Mouse (Mus musculus): ENCODE data around the gene Nek8. TPM values are rescaled to one million over a fixed set of nuclear protein-coding genes. Genes with fewer than 3 reads are reported as not detected.
"Not testable (repeated sequence)": the region's sequence is repeated elsewhere in the genome, so short reads cannot be mapped to it uniquely, and the experiment has no call there.

The Nek8 gene
- polyA plus RNA-seq, 1 experiment from 2014 or later = 6.4 TPM

DNA sequence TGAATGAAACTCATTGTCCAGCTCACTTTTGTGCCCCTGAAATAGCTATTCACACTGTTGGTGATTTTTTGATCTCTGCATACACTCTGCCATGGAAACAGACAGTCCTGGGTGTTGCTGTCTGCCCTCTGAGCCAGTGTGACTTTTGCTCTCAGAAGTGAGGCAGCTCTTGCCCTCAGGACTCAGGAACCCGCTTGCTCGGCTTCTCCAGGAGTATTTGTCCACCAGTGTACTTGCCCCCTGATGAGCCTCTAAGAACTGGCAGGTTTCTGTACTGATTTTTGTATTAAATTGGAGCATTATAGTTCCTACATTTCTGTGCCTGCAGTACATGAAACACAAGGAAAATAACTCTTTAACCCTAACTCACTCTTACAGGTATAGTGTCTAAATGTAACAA, 33.0 kb downstream of the Nek8 start:
- 87% methylated on average over 2 of the region's 2 CpGs for WGBS
- no peak overlapping the region for H3K4me2 ChIP-seq
- H3K4me1 ChIP-seq (ENCODE audit: control insufficient read depth, insufficient read depth, low read length) = no peaks in the 10 kb centered on the region
- no peak for ATAC-seq (ENCODE audit: low FRiP score)
- no peak for DNase-seq (ENCODE audit: low spot score, missing footprints)
- H3K4me3 ChIP-seq (ENCODE audit: low read depth, low read length) = no peak overlapping the region
- H3K27me3 ChIP-seq (ENCODE audit: control insufficient read depth, insufficient read depth, low read length) = no peaks in the 10 kb centered on the region
- no peak overlapping the region for H3K27ac ChIP-seq (ENCODE audit: low read depth, low read length)
- H3K9me3 ChIP-seq (ENCODE audit: control insufficient read depth, low read length) = no peaks in the 10 kb centered on the region
- peaks cover 2% of the 10 kb centered on the region; the same call in 1 of the 2 replicates for H3K36me3 ChIP-seq (ENCODE audit: control insufficient read depth, insufficient read depth, low read length)
- no peak overlapping the region for H3K9ac ChIP-seq (ENCODE audit: low read length)

DNA sequence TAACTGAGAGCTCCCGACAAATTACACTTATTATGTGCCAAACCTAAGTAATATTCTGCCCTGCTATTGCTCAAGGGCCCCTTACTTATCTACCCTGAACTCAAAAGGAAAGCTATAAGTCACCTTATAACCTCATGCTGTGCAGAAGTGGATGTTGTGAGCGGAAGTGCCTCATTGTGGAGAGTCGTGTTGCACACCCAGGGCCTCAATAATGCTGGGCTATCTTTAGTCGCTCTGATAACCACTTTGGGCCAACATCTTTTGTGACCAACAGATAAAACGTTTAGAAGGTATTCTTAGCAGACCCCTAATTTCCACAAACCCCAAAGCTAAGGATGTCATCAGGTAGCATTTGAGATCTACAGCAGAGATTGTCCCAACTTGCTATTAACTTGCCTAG, 35.8 kb downstream of the Nek8 start:
- Histone ChIP-seq H3K36me3 (ENCODE audit: control insufficient read depth, insufficient read depth, low read length) (no peaks in the 10 kb centered on the region), H3K27ac (ENCODE audit: low read depth, low read length) (no peak overlapping the region), H3K4me1 (ENCODE audit: control insufficient read depth, insufficient read depth, low read length) (no peaks in the 10 kb centered on the region), H3K4me2 (no peak overlapping the region), H3K4me3 (ENCODE audit: low read depth, low read length) (no peak overlapping the region), H3K9ac (ENCODE audit: low read length) (no peak overlapping the region), H3K27me3 (ENCODE audit: control insufficient read depth, insufficient read depth, low read length) (no peaks in the 10 kb centered on the region), H3K9me3 (ENCODE audit: control insufficient read depth, low read length) (no peaks in the 10 kb centered on the region)
- 87% methylated on average over 5 of the region's 5 CpGs for WGBS
- ATAC-seq (ENCODE audit: low FRiP score) (no peak), DNase-seq (ENCODE audit: low spot score, missing footprints) (no peak)

DNA sequence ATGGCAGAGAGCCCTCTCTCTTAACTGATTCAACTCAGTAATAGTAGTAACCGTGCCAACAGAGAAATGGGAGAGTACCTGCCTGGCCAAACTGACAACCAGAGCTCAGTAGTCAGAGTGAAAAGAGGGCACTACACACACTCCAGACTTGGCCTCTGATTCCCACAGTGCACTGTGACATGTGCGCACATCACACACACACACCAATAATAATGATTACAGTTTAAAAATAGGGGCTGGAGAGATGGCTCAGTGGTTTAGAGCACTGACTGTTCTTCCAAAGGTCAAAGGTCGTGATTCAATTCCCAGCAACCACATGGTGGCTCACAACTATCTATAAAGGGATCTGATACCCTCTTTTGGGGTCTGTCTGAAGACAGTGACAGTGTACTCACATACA, 38.5 kb downstream of the Nek8 start:
- WGBS = 89% methylated on average over 3 of the region's 3 CpGs
- ATAC-seq (ENCODE audit: low FRiP score) (no peak), DNase-seq (ENCODE audit: low spot score, missing footprints) (no peak)

DNA sequence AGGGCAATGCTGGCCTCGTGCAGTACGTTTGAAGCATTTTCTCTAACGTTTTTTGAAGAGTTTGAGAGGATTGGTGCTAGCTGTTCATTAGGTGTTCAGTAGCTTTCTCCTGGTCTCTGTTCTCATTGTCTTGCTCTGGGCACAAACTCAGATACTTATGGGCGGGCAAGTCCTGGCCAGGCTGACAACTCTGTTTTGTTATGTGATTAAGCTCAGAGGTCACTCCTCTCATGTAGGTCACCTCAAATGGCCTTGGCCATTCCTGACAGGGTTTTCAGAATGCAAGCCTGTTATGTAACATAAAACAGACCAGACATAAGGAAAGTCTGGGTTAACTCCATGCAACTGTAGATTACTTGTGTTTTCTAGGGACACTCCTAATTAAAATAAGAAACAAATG, 38.9 kb downstream of the Nek8 start:
- Histone ChIP-seq H3K4me2 (no peak overlapping the region), H3K27ac (ENCODE audit: low read depth, low read length) (no peak overlapping the region), H3K27me3 (ENCODE audit: control insufficient read depth, insufficient read depth, low read length) (no peaks in the 10 kb centered on the region), H3K9ac (ENCODE audit: low read length) (no peak overlapping the region), H3K4me3 (ENCODE audit: low read depth, low read length) (no peak overlapping the region), H3K9me3 (ENCODE audit: control insufficient read depth, low read length) (no peaks in the 10 kb centered on the region), H3K36me3 (ENCODE audit: control insufficient read depth, insufficient read depth, low read length) (no peaks in the 10 kb centered on the region), H3K4me1 (ENCODE audit: control insufficient read depth, insufficient read depth, low read length) (no peaks in the 10 kb centered on the region)
- DNase-seq (ENCODE audit: low spot score, missing footprints) (no peak), ATAC-seq (ENCODE audit: low FRiP score) (no peak)
- WGBS = 75% methylated on average over 4 of the region's 4 CpGs

More for the DNA sequence above, 38.5 kb downstream of the Nek8 start:
- H3K9me3 ChIP-seq (ENCODE audit: control insufficient read depth, low read length) = no peaks in the 10 kb centered on the region
- H3K27ac ChIP-seq (ENCODE audit: low read depth, low read length) = no peak overlapping the region
- H3K4me2 ChIP-seq = no peak overlapping the region
- no peak overlapping the region for H3K9ac ChIP-seq (ENCODE audit: low read length)
- no peaks in the 10 kb centered on the region for H3K4me1 ChIP-seq (ENCODE audit: control insufficient read depth, insufficient read depth, low read length)
- H3K4me3 ChIP-seq (ENCODE audit: low read depth, low read length) = no peak overlapping the region
- H3K36me3 ChIP-seq (ENCODE audit: control insufficient read depth, insufficient read depth, low read length) = no peaks in the 10 kb centered on the region
- H3K27me3 ChIP-seq (ENCODE audit: control insufficient read depth, insufficient read depth, low read length) = no peaks in the 10 kb centered on the region

DNA sequence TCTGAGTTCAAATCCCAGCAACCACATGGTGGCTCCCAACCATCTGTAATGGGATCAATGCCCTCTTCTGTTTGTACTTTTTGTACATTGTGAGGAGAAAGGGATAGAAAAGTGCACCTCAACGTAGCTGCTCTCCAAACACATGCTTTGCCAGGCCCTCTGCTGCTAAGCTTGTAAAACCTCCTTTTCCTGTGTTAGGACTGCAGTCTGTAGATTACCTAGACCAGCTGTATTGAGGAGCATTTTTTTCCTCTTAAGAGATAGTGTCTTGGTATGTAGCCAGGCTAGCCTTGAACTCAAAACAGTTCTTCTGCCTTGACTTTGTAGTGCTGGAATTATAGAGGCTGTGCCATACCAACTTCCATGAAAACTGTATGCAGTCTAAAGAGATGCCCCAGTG, 40.3 kb downstream of the Nek8 start:
- WGBS = 68% methylated on average over 1 of the region's 1 CpGs
- H3K27me3 ChIP-seq (ENCODE audit: control insufficient read depth, insufficient read depth, low read length) = no peaks in the 10 kb centered on the region
- H3K4me3 ChIP-seq (ENCODE audit: low read depth, low read length) = no peak overlapping the region
- H3K36me3 ChIP-seq (ENCODE audit: control insufficient read depth, insufficient read depth, low read length) = no peaks in the 10 kb centered on the region
- H3K4me2 ChIP-seq = no peak overlapping the region
- H3K4me1 ChIP-seq (ENCODE audit: control insufficient read depth, insufficient read depth, low read length) = no peaks in the 10 kb centered on the region
- H3K9me3 ChIP-seq (ENCODE audit: control insufficient read depth, low read length) = no peaks in the 10 kb centered on the region
- no peak overlapping the region for H3K27ac ChIP-seq (ENCODE audit: low read depth, low read length)
- ATAC-seq (ENCODE audit: low FRiP score) (no peak), DNase-seq (ENCODE audit: low spot score, missing footprints) (no peak)
- no peak overlapping the region for H3K9ac ChIP-seq (ENCODE audit: low read length)

DNA sequence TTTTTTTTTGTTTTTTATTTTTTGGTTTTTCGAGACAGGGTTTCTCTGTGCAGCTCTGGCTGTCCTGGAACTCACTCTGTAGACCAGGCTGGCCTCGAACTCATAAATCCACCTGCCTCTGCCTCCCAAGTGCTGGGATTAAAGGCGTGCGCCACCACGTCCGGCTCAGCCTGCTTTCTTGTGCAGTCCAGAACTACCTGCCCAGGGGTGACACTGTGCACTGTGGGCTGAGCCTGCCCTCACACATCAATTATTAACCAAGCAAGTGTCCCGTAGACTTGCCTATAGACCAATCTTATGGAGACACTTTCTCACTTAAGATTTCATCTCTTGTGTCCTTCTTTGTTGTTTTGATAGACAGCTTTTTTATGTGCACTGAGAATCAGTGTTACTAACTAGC, 41.2 kb downstream of the Nek8 start:
- not testable (repeated sequence) for H3K4me2 ChIP-seq; H3K27ac ChIP-seq (ENCODE audit: low read depth, low read length); H3K9ac ChIP-seq (ENCODE audit: low read length); H3K4me3 ChIP-seq (ENCODE audit: low read depth, low read length); H3K36me3 ChIP-seq (ENCODE audit: control insufficient read depth, insufficient read depth, low read length); H3K27me3 ChIP-seq (ENCODE audit: control insufficient read depth, insufficient read depth, low read length); H3K9me3 ChIP-seq (ENCODE audit: control insufficient read depth, low read length); DNase-seq (ENCODE audit: low spot score, missing footprints); H3K4me1 ChIP-seq (ENCODE audit: control insufficient read depth, insufficient read depth, low read length); ATAC-seq (ENCODE audit: low FRiP score)
- 92% methylated on average over 7 of the region's 7 CpGs for WGBS

DNA sequence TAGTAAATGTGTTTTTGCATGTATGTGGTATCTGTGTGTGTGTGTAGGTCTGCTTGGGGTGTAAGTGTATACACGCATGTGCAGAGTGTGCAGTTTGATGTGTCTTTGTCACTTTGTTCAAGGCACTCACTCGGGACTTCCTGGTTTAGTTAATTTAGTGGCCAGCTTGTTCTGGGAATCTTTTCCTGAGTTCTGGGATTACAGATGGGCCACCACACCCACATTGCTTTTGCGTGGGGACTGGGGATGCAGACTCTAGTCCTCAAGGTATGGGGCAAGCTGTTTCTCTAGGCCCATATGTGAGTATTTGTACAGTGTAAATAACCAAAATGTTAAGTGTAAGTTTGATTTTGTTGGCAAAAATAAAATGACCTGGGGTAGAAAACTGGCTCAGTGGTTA, 42.1 kb downstream of the Nek8 start:
- H3K9ac ChIP-seq (ENCODE audit: low read length) = no peak overlapping the region
- no peaks in the 10 kb centered on the region for H3K36me3 ChIP-seq (ENCODE audit: control insufficient read depth, insufficient read depth, low read length)
- no peak overlapping the region for H3K4me2 ChIP-seq
- H3K27ac ChIP-seq (ENCODE audit: low read depth, low read length) = no peak overlapping the region
- H3K4me3 ChIP-seq (ENCODE audit: low read depth, low read length) = no peak overlapping the region
- 95% methylated on average over 3 of the region's 3 CpGs for WGBS
- no peaks in the 10 kb centered on the region for H3K9me3 ChIP-seq (ENCODE audit: control insufficient read depth, low read length)
- no peaks in the 10 kb centered on the region for H3K27me3 ChIP-seq (ENCODE audit: control insufficient read depth, insufficient read depth, low read length)
- no peak for ATAC-seq (ENCODE audit: low FRiP score)
- DNase-seq (ENCODE audit: low spot score, missing footprints) = no peak
- no peaks in the 10 kb centered on the region for H3K4me1 ChIP-seq (ENCODE audit: control insufficient read depth, insufficient read depth, low read length)

DNA sequence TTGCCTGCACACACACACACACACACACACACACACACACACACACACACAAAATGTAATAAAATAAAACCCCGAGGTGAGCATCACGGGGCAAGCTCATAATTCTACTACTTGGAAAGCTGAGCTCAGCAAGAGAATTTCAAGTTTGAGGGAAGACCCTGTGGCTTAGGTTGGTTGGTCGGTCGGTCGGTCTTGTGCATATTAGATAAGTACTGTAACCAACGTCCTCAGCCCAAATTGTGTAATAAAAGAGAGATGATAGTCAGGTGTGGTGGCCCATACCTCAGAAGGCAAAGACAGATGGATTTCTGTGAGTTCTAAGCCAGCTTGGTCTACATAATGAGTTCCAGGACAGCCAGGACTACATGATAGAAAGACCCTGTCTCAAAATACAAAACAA, 42.6 kb downstream of the Nek8 start:
- H3K4me2 ChIP-seq = no peak overlapping the region
- H3K36me3 ChIP-seq (ENCODE audit: control insufficient read depth, insufficient read depth, low read length) = no peaks in the 10 kb centered on the region
- 90% methylated on average over 6 of the region's 6 CpGs for WGBS
- no peak overlapping the region for H3K9ac ChIP-seq (ENCODE audit: low read length)
- no peaks in the 10 kb centered on the region for H3K4me1 ChIP-seq (ENCODE audit: control insufficient read depth, insufficient read depth, low read length)
- H3K27ac ChIP-seq (ENCODE audit: low read depth, low read length) = no peak overlapping the region
- no peak for ATAC-seq (ENCODE audit: low FRiP score)
- no peaks in the 10 kb centered on the region for H3K9me3 ChIP-seq (ENCODE audit: control insufficient read depth, low read length)
- H3K27me3 ChIP-seq (ENCODE audit: control insufficient read depth, insufficient read depth, low read length) = no peaks in the 10 kb centered on the region
- H3K4me3 ChIP-seq (ENCODE audit: low read depth, low read length) = no peak overlapping the region
- DNase-seq (ENCODE audit: low spot score, missing footprints) = no peak

DNA sequence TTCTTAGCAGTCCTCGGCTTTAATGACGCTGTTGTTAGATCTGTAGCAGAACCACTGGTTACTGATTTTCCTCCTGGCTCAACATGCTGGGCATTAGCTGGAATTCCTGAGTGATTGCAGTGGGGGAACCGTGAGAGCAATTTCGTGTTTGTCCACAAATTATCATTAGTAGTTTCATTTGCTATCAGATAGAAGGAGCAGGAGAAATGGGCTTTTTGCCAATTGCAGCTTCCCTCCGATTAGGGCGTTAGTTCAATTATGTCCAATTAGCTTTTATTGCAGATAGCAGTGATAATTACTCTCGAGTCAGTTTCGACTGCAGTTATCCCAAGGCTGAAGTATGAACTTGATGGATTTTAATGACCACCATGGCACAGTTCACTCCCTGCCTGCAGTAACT, 47.0 kb downstream of the Nek8 start:
- DNase-seq (ENCODE audit: low spot score, missing footprints) (no peak), ATAC-seq (ENCODE audit: low FRiP score) (no peak)
- Histone ChIP-seq H3K9me3 (ENCODE audit: control insufficient read depth, low read length) (no peaks in the 10 kb centered on the region), H3K27me3 (ENCODE audit: control insufficient read depth, insufficient read depth, low read length) (no peaks in the 10 kb centered on the region), H3K4me1 (ENCODE audit: control insufficient read depth, insufficient read depth, low read length) (no peaks in the 10 kb centered on the region), H3K4me2 (no peak overlapping the region), H3K4me3 (ENCODE audit: low read depth, low read length) (no peak overlapping the region), H3K27ac (ENCODE audit: low read depth, low read length) (no peak overlapping the region), H3K9ac (ENCODE audit: low read length) (no peak overlapping the region), H3K36me3 (ENCODE audit: control insufficient read depth, insufficient read depth, low read length) (no peaks in the 10 kb centered on the region)
- 93% methylated on average over 8 of the region's 8 CpGs for WGBS

DNA sequence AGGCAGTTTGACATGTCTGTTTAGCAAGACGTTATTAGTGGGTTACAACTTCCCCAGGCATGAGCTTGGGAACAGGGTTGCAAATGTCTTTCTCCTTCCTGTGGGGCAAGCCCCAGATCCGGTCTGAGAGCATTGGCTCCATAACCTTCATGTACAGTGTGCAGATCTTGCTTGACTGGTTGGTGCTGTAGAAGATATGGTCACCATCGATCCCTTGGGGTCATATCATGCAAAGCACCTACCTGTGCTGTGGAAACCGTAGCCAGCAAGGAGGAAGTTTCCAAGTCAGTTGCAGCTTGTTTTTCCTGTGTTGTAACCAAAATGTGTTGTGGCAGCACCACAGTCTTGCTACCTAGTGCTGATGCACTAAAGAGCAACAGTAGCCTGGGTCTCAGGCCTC, 49.7 kb downstream of the Nek8 start:
- DNase-seq (ENCODE audit: low spot score, missing footprints) (no peak), ATAC-seq (ENCODE audit: low FRiP score) (no peak)
- no peak overlapping the region for H3K4me3 ChIP-seq (ENCODE audit: low read depth, low read length)
- no peak overlapping the region for H3K9ac ChIP-seq (ENCODE audit: low read length)
- no peaks in the 10 kb centered on the region for H3K27me3 ChIP-seq (ENCODE audit: control insufficient read depth, insufficient read depth, low read length)
- no peaks in the 10 kb centered on the region for H3K4me1 ChIP-seq (ENCODE audit: control insufficient read depth, insufficient read depth, low read length)
- H3K9me3 ChIP-seq (ENCODE audit: control insufficient read depth, low read length) = no peaks in the 10 kb centered on the region
- no peak overlapping the region for H3K4me2 ChIP-seq
- no peak overlapping the region for H3K27ac ChIP-seq (ENCODE audit: low read depth, low read length)
- 82% methylated on average over 4 of the region's 4 CpGs for WGBS
- no peaks in the 10 kb centered on the region for H3K36me3 ChIP-seq (ENCODE audit: control insufficient read depth, insufficient read depth, low read length)
